In genomic region chr2:3475746-3476251, GRCm38 (mm10) we compare ENCODE assay signal across 8 mouse cellular contexts. TPM values are rescaled to one million over a fixed set of nuclear protein-coding genes. Genes with fewer than 3 reads are reported as not detected.
A peak's percentile ranks its signal among the peaks of the same experiment; 100 is the strongest.
DNase-seq lines count a peak whose midpoint lies in the region; ATAC-seq and TF ChIP-seq lines count a peak whose summit lies in the region.

No protein-coding gene starts in this region.

- 0 out of 2 replicates have a peak, but pooled peaks cover 6% of the 10 kb centered on the region for H3K9me3 ChIP-seq in heart, embryonic 12.5 days (replicated peaks)
- no peaks in the 10 kb centered on the region for H3K9me3 ChIP-seq in CH12.LX (replicated peaks; ENCODE audit: low read length)
- no peaks in the 10 kb centered on the region for H3K9me3 ChIP-seq in forebrain, embryonic 13.5 days (replicated peaks)
- no peaks in the 10 kb centered on the region for H3K9me3 ChIP-seq in lung, embryonic 14.5 days (ENCODE audit: low read depth, low read length)

- no peak overlapping the region for H3K9ac ChIP-seq in heart, embryonic 12.5 days
- H3K9ac ChIP-seq in CH12.LX (ENCODE audit: insufficient read depth, low read depth): peak overlapping the region; percentile 57
- H3K9ac ChIP-seq in forebrain, embryonic 13.5 days: peak overlapping the region; percentile 70; the same call in 1 of the 2 replicates
- H3K9ac ChIP-seq in lung, embryonic 14.5 days: no peak overlapping the region

- no peak for ATAC-seq in heart, embryonic 12.5 days (ENCODE audit: insufficient number of reproducible peaks, low FRiP score)
- no peak for ATAC-seq in forebrain, embryonic 13.5 days
- ATAC-seq in lung, embryonic 14.5 days (ENCODE audit: insufficient read depth): no peak

- in situ Hi-C loops in CH12.LX (cut with MboI; ENCODE audit: low pct_ligation_motif_present, low pct_unique_long_range_greater_than_20kb, low sequenced_read_pairs): no loop called here

- dilution Hi-C loops in CH12.LX (cut with MboI; ENCODE audit: extremely low pct_ligation_motif_present, extremely low pct_unique_long_range_greater_than_20kb, low sequenced_read_pairs): no loop called here

- no peak for TF ChIP-seq RAD21 in CH12.LX (IDR thresholded peaks at IDR 0.05; ENCODE audit: low read depth, low read length)

- H3K27ac ChIP-seq in heart, embryonic 12.5 days (ENCODE audit: poor library complexity, severe bottlenecking): no peak overlapping the region
- H3K27ac ChIP-seq in CH12.LX (ENCODE audit: insufficient read depth, low read depth): peak overlapping the region; percentile 65
- H3K27ac ChIP-seq in forebrain, embryonic 13.5 days: no peak overlapping the region
- no peak overlapping the region; the same call in 1 of the 2 replicates for H3K27ac ChIP-seq in lung, embryonic 14.5 days (ENCODE audit: low read depth)
- no peak overlapping the region for H3K27ac ChIP-seq in kidney, adult 2 months (ENCODE audit: insufficient read depth, low read depth, low read length)

- no peak for DNase-seq in heart, postnatal 36 days
- DNase-seq in CH12.LX (ENCODE audit: extremely low read depth): no peak
- peak; percentile 4 for DNase-seq in lung, embryonic 14.5 days
- no peak for DNase-seq in adrenal gland, postnatal 4 days (ENCODE audit: low spot score in 2 of 2)
- DNase-seq in frontal cortex, postnatal 14 days (ENCODE audit: low spot score in 2 of 2): no peak
- DNase-seq in kidney, adult 2 months: no peak

- peak overlapping the region; percentile 74 for H3K4me2 ChIP-seq in heart, embryonic 12.5 days
- H3K4me2 ChIP-seq in CH12.LX (ENCODE audit: insufficient read depth, low read depth, poor library complexity, severe bottlenecking): peak overlapping the region; percentile 74
- peak overlapping the region; percentile 69 for H3K4me2 ChIP-seq in forebrain, embryonic 13.5 days
- H3K4me2 ChIP-seq in lung, embryonic 14.5 days: peak overlapping the region; percentile 74

- peaks cover 10% of the 10 kb centered on the region for H3K79me2 ChIP-seq in CH12.LX (replicated peaks; ENCODE audit: control insufficient read depth, extremely low read depth, insufficient read depth, poor library complexity, severe bottlenecking)

- TF ChIP-seq POLR2A in CH12.LX (IDR thresholded peaks at IDR 0.05; ENCODE audit: low read depth, low read length): no peak
- TF ChIP-seq POLR2A in kidney, adult 2 months (IDR thresholded peaks at IDR 0.05; ENCODE audit: low read depth, low read length): no peak

- no peaks in the 10 kb centered on the region for H3K27me3 ChIP-seq in heart, embryonic 12.5 days (replicated peaks)
- no peaks in the 10 kb centered on the region for H3K27me3 ChIP-seq in CH12.LX (replicated peaks)
- no peaks in the 10 kb centered on the region for H3K27me3 ChIP-seq in forebrain, embryonic 13.5 days
- no peaks in the 10 kb centered on the region for H3K27me3 ChIP-seq in lung, embryonic 14.5 days (ENCODE audit: insufficient read depth, low read length)
- H3K27me3 ChIP-seq in kidney, adult 2 months (replicated peaks; ENCODE audit: control insufficient read depth, insufficient read depth, low read length): no peaks in the 10 kb centered on the region

- 66% methylated on average over 3 of the region's 3 CpGs for WGBS in heart, embryonic 12.5 days
- 62% methylated on average over 3 of the region's 3 CpGs for WGBS in forebrain, embryonic 13.5 days
- WGBS in lung, embryonic 14.5 days: 55% methylated on average over 3 of the region's 3 CpGs
- 69% methylated on average over 3 of the region's 3 CpGs for WGBS in kidney, adult 2 months

- peaks cover 5% of the 10 kb centered on the region for H3K4me1 ChIP-seq in heart, embryonic 12.5 days (replicated peaks)
- peaks cover 3 to 36% of the 10 kb centered on the region in 2 experiments; a peak in 3 of 4 replicates for H3K4me1 ChIP-seq in CH12.LX (ENCODE audit: control insufficient read depth in 1 of 2, insufficient read depth in 2 of 2)
- H3K4me1 ChIP-seq in forebrain, embryonic 13.5 days: peaks cover 18% of the 10 kb centered on the region
- H3K4me1 ChIP-seq in lung, embryonic 14.5 days (ENCODE audit: insufficient read depth): peaks cover 4% of the 10 kb centered on the region; the same call in 1 of the 2 replicates
- peaks cover 4% of the 10 kb centered on the region; the same call in 1 of the 2 replicates for H3K4me1 ChIP-seq in kidney, adult 2 months (ENCODE audit: control insufficient read depth, insufficient read depth, low read length)

- H3K36me3 ChIP-seq in heart, embryonic 12.5 days: no peaks in the 10 kb centered on the region
- peaks cover 0 to 11% of the 10 kb centered on the region in 2 experiments for H3K36me3 ChIP-seq in CH12.LX (replicated peaks in 1 of 2; ENCODE audit: control insufficient read depth in 1 of 2, insufficient read depth in 1 of 2, low read length in 1 of 2)
- H3K36me3 ChIP-seq in forebrain, embryonic 13.5 days (ENCODE audit: poor library complexity, severe bottlenecking): peaks cover 7% of the 10 kb centered on the region; the same call in 1 of the 2 replicates
- no peaks in the 10 kb centered on the region for H3K36me3 ChIP-seq in lung, embryonic 14.5 days (ENCODE audit: insufficient read depth)
- no peaks in the 10 kb centered on the region for H3K36me3 ChIP-seq in kidney, adult 2 months (ENCODE audit: control insufficient read depth, insufficient read depth, low read length)

- TF ChIP-seq EP300 in CH12.LX (IDR thresholded peaks at IDR 0.05; ENCODE audit: low read length): no peak

- no peak overlapping the region for H3K4me3 ChIP-seq in heart, embryonic 12.5 days
- peak overlapping the region in 2 of 3 experiments; percentile 67 to 71 for H3K4me3 ChIP-seq in CH12.LX (replicated peaks in 1 of 3; ENCODE audit: low read depth in 2 of 3, low read length in 2 of 3, poor library complexity in 1 of 3)
- H3K4me3 ChIP-seq in forebrain, embryonic 13.5 days: peak overlapping the region; percentile 90
- peak overlapping the region; percentile 64; the same call in 1 of the 2 replicates for H3K4me3 ChIP-seq in lung, embryonic 14.5 days (ENCODE audit: low read depth, low read length)
- H3K4me3 ChIP-seq in kidney, adult 2 months (ENCODE audit: insufficient read depth, low read depth, low read length): no peak overlapping the region

- intact Hi-C loops in heart, postnatal 36 days (cut with DNase I): loop anchor here (1.0 to 5.0 kb wide), 3 partner anchors 37 to 148 kb away; partner anchors contain the start of genes Dclre1c, Gm45902 and Hspa14

- TF ChIP-seq CTCF in CH12.LX (conservative IDR thresholded peaks at IDR 0.05 in 1 of 2, IDR thresholded peaks at IDR 0.05 in 1 of 2; ENCODE audit: low read depth in 2 of 2, low read length in 2 of 2): no peak
- TF ChIP-seq CTCF in lung, embryonic 14.5 days (IDR thresholded peaks at IDR 0.05; ENCODE audit: low read depth): no peak
- no peak for TF ChIP-seq CTCF in kidney, adult 2 months (conservative IDR thresholded peaks at IDR 0.05; ENCODE audit: insufficient read depth, insufficient read length, low read depth, low read length)

RNA-seq across cellular contexts. Expression of gene Suv39h2, which starts 1.0 kb away (rescaled TPM):
- 11.6 and 11.9 TPM in 2 replicates for polyA plus RNA-seq in heart, embryonic 12.5 days (2016; fragmentation: Nextera tagmentation; extraction: Ambion mirVana)
- total RNA-seq in heart, postnatal 36 days (2021): under 1 TPM; 0.60 to 0.78 TPM
- total RNA-seq in CH12.LX (2012; rRNA removed): 9.6 and 10.9 TPM in 2 replicates
- total RNA-seq in CH12.LX (2014; rRNA removed): 17.3 and 21.0 TPM in 2 replicates
- polyA plus RNA-seq in CH12.LX (2012; ENCODE audit: insufficient read length, low read depth): 11.4 and 12.4 TPM in 2 replicates
- 27.0 and 28.6 TPM in 2 replicates for polyA plus RNA-seq in forebrain, embryonic 13.5 days (2015; fragmentation: Nextera tagmentation; extraction: Ambion mirVana)
- 24.3 and 25.0 TPM in 2 replicates for polyA plus RNA-seq in lung, embryonic 14.5 days (2014; fragmentation: Nextera tagmentation; extraction: Ambion mirVana)
- total RNA-seq in adrenal gland, postnatal 4 days (2021): 1 to 10 TPM; 2.9 to 3.9 TPM
- polyA plus RNA-seq in kidney, adult 2 months (2012; rRNA removed): 0.16 and 0.22 TPM in 2 replicates

RNA-seq across cellular contexts. Expression of gene Gm45902, which starts 36.8 kb away (rescaled TPM):
- 6.4 and 7.3 TPM in 2 replicates for polyA plus RNA-seq in heart, embryonic 12.5 days (2016; fragmentation: Nextera tagmentation; extraction: Ambion mirVana)
- total RNA-seq in heart, postnatal 36 days (2021): 1 to 10 TPM in 1 of 2 experiments, under 1 TPM in 1; 0.87 to 1.3 TPM
- 3.8 and 4.9 TPM in 2 replicates for total RNA-seq in CH12.LX (2012; rRNA removed)
- 6.1 and 6.4 TPM in 2 replicates for total RNA-seq in CH12.LX (2014; rRNA removed)
- polyA plus RNA-seq in CH12.LX (2012; ENCODE audit: insufficient read length, low read depth): 4.9 TPM in 2 replicates
- 7.8 and 9.2 TPM in 2 replicates for polyA plus RNA-seq in forebrain, embryonic 13.5 days (2015; fragmentation: Nextera tagmentation; extraction: Ambion mirVana)
- 7.1 and 7.5 TPM in 2 replicates for polyA plus RNA-seq in lung, embryonic 14.5 days (2014; fragmentation: Nextera tagmentation; extraction: Ambion mirVana)
- 1 to 10 TPM; 4.8 to 5.7 TPM for total RNA-seq in adrenal gland, postnatal 4 days (2021)
- 0.72 and 0.80 TPM in 2 replicates for polyA plus RNA-seq in kidney, adult 2 months (2012; rRNA removed)

RNA-seq across cellular contexts. Expression of gene Hspa14, which starts 36.8 kb away (rescaled TPM):
- 81.3 and 85.9 TPM in 2 replicates for polyA plus RNA-seq in heart, embryonic 12.5 days (2016; fragmentation: Nextera tagmentation; extraction: Ambion mirVana)
- 10 to 100 TPM; 22.9 to 24.8 TPM for total RNA-seq in heart, postnatal 36 days (2021)
- total RNA-seq in CH12.LX (2012; rRNA removed) (88.0 and 104 TPM in 2 replicates), CH12.LX (2014; rRNA removed) (131 and 135 TPM in 2 replicates)
- polyA plus RNA-seq in CH12.LX (2012; ENCODE audit: insufficient read length, low read depth): 87.4 and 92.4 TPM in 2 replicates
- 93.6 and 106 TPM in 2 replicates for polyA plus RNA-seq in forebrain, embryonic 13.5 days (2015; fragmentation: Nextera tagmentation; extraction: Ambion mirVana)
- 128 TPM in 2 replicates for polyA plus RNA-seq in lung, embryonic 14.5 days (2014; fragmentation: Nextera tagmentation; extraction: Ambion mirVana)
- 10 to 100 TPM; 59.5 to 61.7 TPM for total RNA-seq in adrenal gland, postnatal 4 days (2021)
- 20.1 and 21.6 TPM in 2 replicates for polyA plus RNA-seq in kidney, adult 2 months (2012; rRNA removed)

RNA-seq across cellular contexts. Expression of gene Cdnf, which starts 37.0 kb away (rescaled TPM):
- polyA plus RNA-seq in heart, embryonic 12.5 days (2016; fragmentation: Nextera tagmentation; extraction: Ambion mirVana): 0.18 and 0.24 TPM in 2 replicates
- 10 to 100 TPM; 27.6 to 28.1 TPM for total RNA-seq in heart, postnatal 36 days (2021)
- total RNA-seq in CH12.LX (2012; rRNA removed): 0.50 and 1.2 TPM in 2 replicates
- total RNA-seq in CH12.LX (2014; rRNA removed): 0.63 and 0.90 TPM in 2 replicates
- polyA plus RNA-seq in CH12.LX (2012; ENCODE audit: insufficient read length, low read depth): 0.59 and 0.63 TPM in 2 replicates
- polyA plus RNA-seq in forebrain, embryonic 13.5 days (2015; fragmentation: Nextera tagmentation; extraction: Ambion mirVana): 0.20 and 0.31 TPM in 2 replicates
- polyA plus RNA-seq in lung, embryonic 14.5 days (2014; fragmentation: Nextera tagmentation; extraction: Ambion mirVana): 0.33 TPM in 1 of 2 replicates, not detected in the other
- 1 to 10 TPM; 1.8 to 2.1 TPM for total RNA-seq in adrenal gland, postnatal 4 days (2021)
- polyA plus RNA-seq in kidney, adult 2 months (2012; rRNA removed): 0.53 and 0.64 TPM in 2 replicates

RNA-seq across cellular contexts. Expression of gene Dclre1c, which starts 51.9 kb away (rescaled TPM):
- 4.4 and 4.6 TPM in 2 replicates for polyA plus RNA-seq in heart, embryonic 12.5 days (2016; fragmentation: Nextera tagmentation; extraction: Ambion mirVana)
- total RNA-seq in heart, postnatal 36 days (2021): 1 to 10 TPM; 3.3 to 5.3 TPM
- 4.9 and 6.0 TPM in 2 replicates for total RNA-seq in CH12.LX (2012; rRNA removed)
- total RNA-seq in CH12.LX (2014; rRNA removed): 7.0 and 8.7 TPM in 2 replicates
- polyA plus RNA-seq in CH12.LX (2012; ENCODE audit: insufficient read length, low read depth): 7.3 and 9.6 TPM in 2 replicates
- 8.1 and 9.3 TPM in 2 replicates for polyA plus RNA-seq in forebrain, embryonic 13.5 days (2015; fragmentation: Nextera tagmentation; extraction: Ambion mirVana)
- polyA plus RNA-seq in lung, embryonic 14.5 days (2014; fragmentation: Nextera tagmentation; extraction: Ambion mirVana): 5.8 and 5.9 TPM in 2 replicates
- 10 to 100 TPM in 1 of 2 experiments, 1 to 10 TPM in 1; 8.7 to 12.2 TPM for total RNA-seq in adrenal gland, postnatal 4 days (2021)
- 2.1 and 2.3 TPM in 2 replicates for polyA plus RNA-seq in kidney, adult 2 months (2012; rRNA removed)

Comparison
In these comparisons a context has a peak if more than half of its experiments do, and no peak if none do; other contexts are left out.
1. H3K4me3 ChIP-seq: peak in CH12.LX (2 of 3), forebrain, embryonic 13.5 days (single experiment) and lung, embryonic 14.5 days (single experiment); none in heart, embryonic 12.5 days (single experiment) and kidney, adult 2 months (single experiment).
2. H3K9ac ChIP-seq: peak in CH12.LX (single experiment) and forebrain, embryonic 13.5 days (single experiment); none in heart, embryonic 12.5 days (single experiment) and lung, embryonic 14.5 days (single experiment).
3. RNA of gene Suv39h2, which starts 1.0 kb away (polyA plus RNA-seq): 27.0 to 28.6 TPM in forebrain, embryonic 13.5 days, 24.3 to 25.0 TPM in lung, embryonic 14.5 days, 11.6 to 11.9 TPM in heart, embryonic 12.5 days and 11.4 to 12.4 TPM in CH12.LX; 0.16 to 0.22 TPM in kidney, adult 2 months; every median in the first group is over 10 times any median in the second.
4. Peak in every context shown above with its lines, with median percentiles within 50 percentile points of each other: H3K4me2 ChIP-seq.